Comparison of ENCODE assay signal across 16 mouse cellular contexts in genomic region chr5:71227615-71228014, GRCm38 (mm10).
"Had no signal": no experiment of that assay in that cellular context is flagged by ENCODE, and none has a peak within 500 bp of the region (broad histone marks: within the 10 kb centered on the region; RNA-seq: fewer than 3 reads in every experiment).

No protein-coding gene starts in this region.

- H3K4me1 ChIP-seq: neural tube, embryonic 12.5 days; neural tube, embryonic 13.5 days; neural tube, embryonic 15.5 days; stomach, embryonic 15.5 days had no signal

- H3K9me3 ChIP-seq: neural tube, embryonic 12.5 days; neural tube, embryonic 13.5 days; neural tube, embryonic 15.5 days; stomach, embryonic 15.5 days had no signal

- DNase-seq: right cerebral cortex, adult 18-20 months; right cerebral cortex, postnatal 14 days; right cerebral cortex, postnatal 25 days; right cerebral cortex, postnatal 4 days; spleen, adult 18-20 months; thymus, adult 18-20 months; thymus, adult 2 months; thymus, postnatal 14 days; thymus, postnatal 25 days; thymus, postnatal 36 days; thymus, postnatal 4 days had no signal

- H3K27me3 ChIP-seq: neural tube, embryonic 12.5 days; neural tube, embryonic 13.5 days; neural tube, embryonic 15.5 days; stomach, embryonic 15.5 days had no signal

- H3K9ac ChIP-seq: neural tube, embryonic 12.5 days; neural tube, embryonic 13.5 days; neural tube, embryonic 15.5 days; stomach, embryonic 15.5 days had no signal

- H3K4me2 ChIP-seq: neural tube, embryonic 12.5 days; neural tube, embryonic 13.5 days; neural tube, embryonic 15.5 days; stomach, embryonic 15.5 days had no signal

- H3K36me3 ChIP-seq: neural tube, embryonic 12.5 days; neural tube, embryonic 13.5 days; neural tube, embryonic 15.5 days; stomach, embryonic 15.5 days had no signal

- H3K4me3 ChIP-seq: neural tube, embryonic 12.5 days; neural tube, embryonic 13.5 days; neural tube, embryonic 15.5 days; stomach, embryonic 15.5 days had no signal

- H3K27ac ChIP-seq: neural tube, embryonic 12.5 days; neural tube, embryonic 13.5 days; neural tube, embryonic 15.5 days; stomach, embryonic 15.5 days; stomach, postnatal 0 days had no signal
